Mouse (Mus musculus) kidney, postnatal 0 days (tissue): ENCODE results near the gene Asap2. TPM values are rescaled to one million over a fixed set of nuclear protein-coding genes. Genes with fewer than 3 reads are reported as not detected.
"Not testable (repeated sequence)": the region's sequence is repeated elsewhere in the genome, so short reads cannot be mapped to it uniquely, and the experiment has no call there.

ENCODE experiments used
- ATAC-seq: fragments of 200-750 bp; cut with Nextera tagmentation; replicated peaks from 2 replicates; pipeline ENCODE4 v1.8.0; 2017; ENCODE audit warnings: low read depth, moderate number of reproducible peaks, moderate TSS enrichment, moderate library complexity; ENCODE audit not compliant: low FRiP score
- DNase-seq: peaks from one replicate; pipeline ENCODE4 v3.0.0-alpha.2; 2016; ENCODE audit warnings: low spot score
- H3K27ac ChIP-seq: fragments of 300-500 bp; sonication (generic); 2 replicates; pipeline ENCODE4 v1.5.1; 2014; ENCODE audit warnings: mild to moderate bottlenecking
- H3K27me3 ChIP-seq: fragments of 300-500 bp; sonication (generic); 2 replicates; pipeline ENCODE4 v1.6.1; 2014; ENCODE audit warnings: low read length, mixed read lengths; ENCODE audit not compliant: insufficient read depth
- H3K36me3 ChIP-seq: fragments of 300-500 bp; sonication (generic); 2 replicates; pipeline ENCODE4 v1.6.1; 2014; ENCODE audit warnings: low read length, mixed read lengths; ENCODE audit not compliant: insufficient read depth
- H3K4me1 ChIP-seq: fragments of 300-500 bp; sonication (generic); replicated peaks from 2 replicates; pipeline ENCODE4 v1.6.1; 2014; ENCODE audit warnings: antibody characterized with exemption, low read length, mixed read lengths; ENCODE audit not compliant: insufficient read depth
- H3K4me2 ChIP-seq: fragments of 300-500 bp; sonication (generic); 2 replicates; pipeline ENCODE4 v1.6.1; 2014; ENCODE audit warnings: mild to moderate bottlenecking, low read length, moderate library complexity, mixed read lengths
- H3K4me3 ChIP-seq: fragments of 300-500 bp; sonication (generic); replicated peaks from 2 replicates; pipeline ENCODE4 v1.5.1; 2014; ENCODE audit warnings: low read depth, low read length
- H3K9ac ChIP-seq: fragments of 300-500 bp; sonication (generic); 2 replicates; pipeline ENCODE4 v1.6.1; 2014; ENCODE audit warnings: low read depth, low read length
- H3K9me3 ChIP-seq: fragments of 300-500 bp; sonication (generic); replicated peaks from 2 replicates; pipeline ENCODE4 v1.6.1; 2016; ENCODE audit warnings: low read length, inconsistent platforms, mixed read lengths
- CTCF ChIP-seq: IDR thresholded peaks from 2 replicates; pipeline ENCODE4 v1.5.1; 2016; ENCODE audit warnings: antibody characterized with exemption, low read depth, mild to moderate bottlenecking, moderate library complexity
- WGBS: fragments of 180-500 bp; shearing (Covaris S2); extraction: QIAGEN DNeasy Blood & Tissue Kit; methylation state at CpG from one replicate; pipeline ENCODE4 v1.1.7; 2014; 5-methylcytosine and 5-hydroxymethylcytosine counted together
- polyA plus RNA-seq: library from polyadenylated mRNA; unstranded; fragments of >200 nt; fragmentation: Nextera tagmentation; extraction: Ambion mirVana; gene quantifications from 2 replicates; pipeline ENCODE4 v1.2.1, GENCODE M21; 2015

The Asap2 gene
- 7.3 and 8.0 TPM in 2 replicates for polyA plus RNA-seq

DNA sequence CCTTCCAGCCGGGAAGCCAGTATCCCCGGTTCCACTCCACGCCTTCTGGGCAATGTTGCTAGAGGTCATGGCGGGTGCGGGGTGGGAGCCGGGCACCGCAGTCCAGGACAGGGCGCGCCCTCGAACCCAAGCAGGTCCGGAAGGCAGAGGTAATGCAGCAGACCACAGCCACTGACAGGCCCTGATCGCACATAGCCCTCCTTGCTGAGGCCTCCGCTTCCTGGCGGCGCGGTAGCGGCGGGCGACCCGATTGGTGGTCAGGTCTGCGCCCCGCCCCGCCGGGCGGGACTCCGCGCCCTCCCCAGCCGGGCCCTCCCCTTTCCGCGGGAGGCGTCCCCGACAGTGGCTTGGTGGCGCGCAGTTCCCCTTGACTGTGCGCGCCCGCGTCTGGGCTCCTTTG is at the start of gene Asap2:
TSS of gene Asap2 (plus strand) at position 328 of the 400 bp plus-strand sequence.
- not testable (repeated sequence) for H3K9me3 ChIP-seq, ATAC-seq, H3K27me3 ChIP-seq, H3K4me1 ChIP-seq, H3K27ac ChIP-seq, H3K36me3 ChIP-seq
- WGBS = 0% methylated on average over 28 of the region's 38 CpGs
- peak within 1 kb of the TSS; percentile 43 for H3K4me3 ChIP-seq
- peak; percentile 0 for DNase-seq
- H3K9ac ChIP-seq = 0 out of 2 replicates have a peak within 1 kb of the TSS, but pooled peaks have one; percentile 47
- peak within 1 kb of the TSS; percentile 50 for H3K4me2 ChIP-seq

DNA sequence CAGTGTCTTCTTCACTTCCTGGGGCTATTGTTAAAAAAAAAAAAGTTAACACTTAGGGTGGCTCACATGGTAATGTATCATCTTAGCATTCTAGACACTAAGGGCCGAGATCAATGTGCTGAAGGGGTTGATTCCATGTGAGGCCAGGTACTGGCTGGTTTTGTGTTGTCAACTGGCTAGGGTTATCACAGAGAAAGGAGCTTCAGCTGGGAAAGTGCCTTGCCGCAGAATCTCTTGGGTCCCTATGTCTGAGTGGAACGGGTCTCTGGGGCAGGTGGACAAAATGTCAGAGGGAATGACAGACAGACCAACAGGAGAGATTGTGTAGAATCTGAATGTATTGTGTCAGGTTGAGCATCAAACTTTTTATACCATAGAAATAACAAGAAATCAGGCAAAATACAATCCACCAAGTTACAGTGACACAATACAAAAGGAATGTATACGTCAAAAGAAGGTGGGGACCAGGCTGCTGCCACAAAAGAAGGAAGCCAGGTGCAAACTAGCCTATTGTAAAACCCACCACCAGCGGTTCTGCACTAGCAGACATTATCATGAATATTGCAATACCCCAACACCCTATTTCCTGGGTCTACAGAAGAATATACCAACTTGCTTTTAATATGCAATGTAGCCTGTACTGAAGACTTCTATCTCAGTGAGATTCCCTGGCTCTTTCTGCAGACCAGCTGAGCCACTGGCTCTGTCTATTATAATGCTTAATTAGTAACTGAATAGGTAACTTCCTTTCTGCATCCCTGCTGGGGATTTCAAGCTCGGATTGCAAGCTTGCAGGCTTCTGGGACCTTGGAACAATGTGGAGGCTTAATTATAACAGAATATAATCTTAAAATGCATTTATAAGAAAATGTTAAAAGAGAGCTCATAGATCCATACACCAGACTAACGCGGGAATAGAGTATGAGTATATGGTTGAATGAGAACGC is 42.9 kb upstream of the Asap2 start:
- not testable (repeated sequence) for H3K4me3 ChIP-seq, H3K9ac ChIP-seq, H3K27ac ChIP-seq, H3K4me2 ChIP-seq, H3K4me1 ChIP-seq, H3K27me3 ChIP-seq, DNase-seq, ATAC-seq, H3K36me3 ChIP-seq, H3K9me3 ChIP-seq
- WGBS = 70% methylated on average over 9 of the region's 9 CpGs

DNA sequence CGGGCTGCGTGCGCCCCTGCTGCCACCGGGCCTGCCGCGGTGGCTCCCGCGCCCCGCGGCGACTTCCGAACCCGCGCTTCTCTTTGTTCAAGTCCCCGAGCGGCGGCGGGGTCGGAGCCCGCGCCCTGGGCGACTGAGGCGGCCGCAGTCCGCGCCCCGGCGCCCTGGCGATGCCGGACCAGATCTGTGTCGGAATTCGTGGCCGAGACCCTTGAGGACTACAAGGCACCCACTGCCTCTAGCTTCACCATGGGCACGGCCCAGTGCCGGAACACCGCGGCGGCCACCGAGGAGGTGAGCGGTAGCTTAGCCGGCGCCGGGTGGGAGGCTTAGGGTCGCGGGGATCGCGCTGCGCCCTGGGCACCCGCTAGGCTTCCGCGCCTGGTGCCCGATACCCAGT is 320 bp downstream of the Asap2 start:
- 0 out of 2 replicates have a peak overlapping the region, but pooled peaks have one; percentile 47 for H3K9ac ChIP-seq
- H3K9me3 ChIP-seq, H3K27me3 ChIP-seq, H3K27ac ChIP-seq, H3K36me3 ChIP-seq, H3K4me1 ChIP-seq, ATAC-seq: not testable (repeated sequence)
- peak overlapping the region; percentile 50 for H3K4me2 ChIP-seq
- DNase-seq = peak; percentile 0
- under 1% methylated on average over 41 of the region's 52 CpGs for WGBS
- H3K4me3 ChIP-seq = peak overlapping the region; percentile 43

DNA sequence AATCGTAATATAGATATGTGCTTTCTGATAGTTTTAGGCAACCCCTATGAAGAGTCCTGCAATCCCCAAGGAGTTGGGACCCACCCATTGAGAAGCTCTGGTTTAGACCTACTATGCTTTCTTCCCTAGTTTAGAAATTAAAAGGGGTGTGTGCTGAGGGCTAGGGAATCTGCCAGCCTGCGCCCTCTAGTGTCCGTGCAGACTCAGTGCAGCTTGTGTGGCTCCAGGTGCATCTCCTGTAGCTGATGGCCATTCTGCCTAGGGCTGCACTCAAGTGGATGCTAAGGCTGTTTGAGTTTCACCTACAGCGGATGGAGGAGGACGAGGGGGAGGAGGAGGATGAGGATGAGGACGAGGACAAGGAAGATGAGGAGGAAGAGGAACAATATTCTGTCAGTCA is 40.6 kb downstream of the Asap2 start:
- not testable (repeated sequence) for H3K4me3 ChIP-seq, H3K36me3 ChIP-seq, H3K27ac ChIP-seq, H3K4me1 ChIP-seq, H3K4me2 ChIP-seq, DNase-seq, H3K9me3 ChIP-seq, H3K9ac ChIP-seq, H3K27me3 ChIP-seq, ATAC-seq
- WGBS = 67% methylated on average over 6 of the region's 6 CpGs

DNA sequence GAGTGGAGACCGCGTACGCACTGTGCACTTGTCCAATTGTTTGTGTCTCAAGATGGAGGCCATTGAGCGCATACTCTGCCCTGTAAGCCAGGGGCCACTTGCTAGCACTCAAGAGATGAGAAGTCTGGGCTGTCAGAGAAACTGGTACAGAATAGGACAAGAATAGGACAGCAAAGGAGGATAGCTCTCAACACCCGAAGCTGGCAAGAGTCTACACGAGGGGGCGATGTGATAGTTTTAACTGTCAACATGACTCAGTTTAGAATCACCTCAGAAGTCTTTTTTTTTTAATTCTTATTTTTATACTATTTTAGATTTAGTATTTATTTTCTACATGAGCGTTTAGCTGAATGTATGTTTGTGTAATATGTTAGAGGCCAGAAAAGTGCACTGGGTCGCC is 56.5 kb downstream of the Asap2 start:
- ATAC-seq, H3K36me3 ChIP-seq, H3K9ac ChIP-seq, DNase-seq, H3K4me3 ChIP-seq, H3K4me1 ChIP-seq, H3K4me2 ChIP-seq, H3K27me3 ChIP-seq, H3K27ac ChIP-seq, H3K9me3 ChIP-seq: not testable (repeated sequence)
- 93% methylated on average over 9 of the region's 9 CpGs for WGBS

DNA sequence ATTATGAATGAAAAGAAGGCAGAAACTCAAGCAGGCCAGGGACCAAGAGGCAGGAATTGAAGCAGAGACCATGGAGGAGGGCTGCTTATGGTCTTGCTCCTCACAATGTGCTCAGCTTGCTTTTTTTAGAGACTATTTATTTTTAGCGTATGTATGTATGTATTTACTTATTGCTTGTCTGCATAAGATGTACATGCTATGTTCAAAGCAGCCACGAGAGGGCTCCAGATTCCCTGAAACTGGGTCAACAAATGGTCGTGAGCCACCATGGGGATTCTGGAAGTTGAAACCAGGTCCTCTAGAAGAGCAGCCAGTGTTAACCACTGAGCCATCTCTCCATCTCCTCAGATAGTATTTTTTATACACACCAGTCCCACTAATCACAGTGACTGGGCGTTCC is 85.5 kb downstream of the Asap2 start:
- 25% methylated on average over 4 of the region's 4 CpGs for WGBS
- H3K27ac ChIP-seq, H3K4me3 ChIP-seq, H3K36me3 ChIP-seq, H3K9ac ChIP-seq, ATAC-seq, H3K4me1 ChIP-seq, H3K4me2 ChIP-seq, H3K9me3 ChIP-seq, H3K27me3 ChIP-seq: not testable (repeated sequence)
- peak; percentile 66 for DNase-seq
- peak; percentile 64 for TF ChIP-seq CTCF
